Comparison of ENCODE assay signal across 8 mouse cellular contexts in the genomic region with DNA sequence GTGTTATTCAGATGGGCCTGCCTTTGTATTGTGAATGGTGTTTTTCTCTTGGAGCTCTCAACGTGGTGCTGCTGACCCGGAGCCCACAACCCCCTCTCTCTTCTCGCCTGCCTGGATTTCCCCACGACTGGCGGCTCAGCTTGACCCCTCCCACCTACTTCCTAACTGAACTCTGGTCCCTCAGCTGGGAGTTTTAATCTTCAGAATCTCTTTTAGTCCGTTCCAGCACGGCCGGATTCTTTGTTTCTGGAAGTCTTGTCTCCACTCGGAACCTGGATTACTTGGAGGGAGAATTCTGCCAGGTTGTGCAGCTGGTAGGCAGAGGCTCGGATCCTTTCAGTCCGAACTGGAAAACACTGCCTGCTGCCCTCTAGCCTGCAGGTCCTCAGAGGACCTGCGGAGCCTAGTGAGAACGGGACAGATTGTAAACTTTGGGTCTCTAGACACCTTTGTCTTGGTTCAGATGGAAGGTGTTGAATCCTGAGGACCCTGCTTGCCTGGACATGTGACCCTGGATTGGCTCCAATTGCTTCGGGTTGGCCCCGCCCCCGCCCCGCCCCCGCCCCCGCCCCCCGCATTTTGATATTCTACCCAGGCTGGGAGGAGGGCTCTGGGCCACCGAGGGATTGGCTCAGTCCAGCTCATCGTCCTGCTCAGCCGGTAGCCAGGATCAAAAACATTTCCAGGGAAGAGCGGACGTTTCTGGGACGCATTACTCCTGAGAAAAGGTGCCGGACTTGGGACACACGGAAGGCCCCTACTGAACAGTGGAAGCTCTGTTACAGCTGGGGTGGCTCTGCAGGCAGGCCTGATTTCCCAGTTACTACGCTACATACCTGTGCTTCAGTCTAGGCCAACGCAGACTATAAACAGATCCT. TPM values are rescaled to one million over a fixed set of nuclear protein-coding genes. Genes with fewer than 3 reads are reported as not detected.
DNase-seq lines count a peak whose midpoint lies in the region; ATAC-seq and TF ChIP-seq lines count a peak whose summit lies in the region.

A gene (plus strand): TSS at position 200 of the 878 bp plus-strand sequence.

- H3K4me3 ChIP-seq in layer of hippocampus, adult 2 months, result peak within 1 kb of the TSS; percentile 53
- peak within 1 kb of the TSS; percentile 38 for H3K4me3 ChIP-seq in hindbrain, postnatal 0 days (ENCODE audit: low read length)
- H3K4me3 ChIP-seq in liver, embryonic 13.5 days (replicated peaks), result peak within 1 kb of the TSS; percentile 54

- peak within 1 kb of the TSS; percentile 86 for H3K4me2 ChIP-seq in hindbrain, postnatal 0 days (ENCODE audit: low read depth, low read length)
- H3K4me2 ChIP-seq in liver, embryonic 13.5 days, result peak within 1 kb of the TSS; percentile 73

- no peak for DNase-seq in layer of hippocampus, adult 2 months (ENCODE audit: low spot score in 2 of 2)
- DNase-seq in layer of hippocampus, adult 9-11 months, result no peak
- DNase-seq in brain, adult 2 months (ENCODE audit: low read depth, low spot score), result peak; percentile 46
- peak; percentile 25 for DNase-seq in gastrocnemius, postnatal 10 days
- peak; percentile 72 for DNase-seq in hindbrain, postnatal 0 days (ENCODE audit: low spot score)
- no peak for DNase-seq in liver, embryonic 13.5 days
- DNase-seq in naive thymus-derived CD4-positive, alpha-beta T cell, adult 2 months (ENCODE audit: low read depth), result peak; percentile 35
- no peak for DNase-seq in frontal cortex, postnatal 36 days (ENCODE audit: low spot score in 2 of 2)

- no peaks in the 10 kb centered on the region for H3K36me3 ChIP-seq in hindbrain, postnatal 0 days (ENCODE audit: insufficient read depth, low read length)
- H3K36me3 ChIP-seq in liver, embryonic 13.5 days, result no peaks in the 10 kb centered on the region

- H3K27ac ChIP-seq in layer of hippocampus, adult 2 months, result peak within 1 kb of the TSS; percentile 85
- H3K27ac ChIP-seq in hindbrain, postnatal 0 days, result peak within 1 kb of the TSS; percentile 81
- no peak within 1 kb of the TSS for H3K27ac ChIP-seq in liver, embryonic 13.5 days

- H3K9ac ChIP-seq in hindbrain, postnatal 0 days (replicated peaks; ENCODE audit: low read length), result peak within 1 kb of the TSS; percentile 54
- peak within 1 kb of the TSS; percentile 56 for H3K9ac ChIP-seq in liver, embryonic 13.5 days

- WGBS in hindbrain, postnatal 0 days, result 1% methylated on average over 30 of the region's 30 CpGs
- WGBS in liver, embryonic 13.5 days (ENCODE audit: insufficient replicate concordance), result 2% methylated on average over 30 of the region's 30 CpGs

- peaks cover 6% of the 10 kb centered on the region; the same call in 1 of the 2 replicates for H3K4me1 ChIP-seq in hindbrain, postnatal 0 days (ENCODE audit: insufficient read depth, low read length)
- peaks cover 17% of the 10 kb centered on the region for H3K4me1 ChIP-seq in liver, embryonic 13.5 days (replicated peaks)

- no peaks in the 10 kb centered on the region for H3K9me3 ChIP-seq in hindbrain, postnatal 0 days (ENCODE audit: low read length)
- no peaks in the 10 kb centered on the region for H3K9me3 ChIP-seq in liver, embryonic 13.5 days (replicated peaks)

- no peak for TF ChIP-seq CTCF in layer of hippocampus, adult 2 months (conservative IDR thresholded peaks at IDR 0.05)
- TF ChIP-seq CTCF in hindbrain, postnatal 0 days (IDR thresholded peaks at IDR 0.05; ENCODE audit: low read depth), result no peak

- peak; percentile 90 for ATAC-seq in hindbrain, postnatal 0 days
- ATAC-seq in liver, embryonic 13.5 days (ENCODE audit: low read depth), result peak; percentile 71

- H3K27me3 ChIP-seq in hindbrain, postnatal 0 days (ENCODE audit: insufficient read depth, low read length), result no peaks in the 10 kb centered on the region
- H3K27me3 ChIP-seq in liver, embryonic 13.5 days, result no peaks in the 10 kb centered on the region

RNA-seq across cellular contexts. Expression of the gene that starts here (rescaled TPM):
- 1 to 10 TPM; 3.2 to 4.4 TPM for total RNA-seq in layer of hippocampus, adult 2 months (2021)
- 1 to 10 TPM; 1.7 to 2.3 TPM for total RNA-seq in gastrocnemius, postnatal 10 days (2021)
- 8.6 and 21.8 TPM in 2 replicates for total RNA-seq in hindbrain, postnatal 0 days (2014; rRNA removed)
- 10.5 and 11.5 TPM in 2 replicates for polyA plus RNA-seq in hindbrain, postnatal 0 days (2015; fragmentation: Nextera tagmentation; extraction: Ambion mirVana)
- 0.47 and 0.60 TPM in 2 replicates for polyA plus RNA-seq in liver, embryonic 13.5 days (2015; fragmentation: Nextera tagmentation; extraction: Ambion mirVana)

Comparison
In these comparisons a context has a peak if more than half of its experiments do, and no peak if none do; other contexts are left out.
1. Peak in ATAC-seq, H3K4me3 ChIP-seq, H3K9ac ChIP-seq and H3K4me2 ChIP-seq in liver, embryonic 13.5 days; RNA of the gene not detected or under 1 TPM.
2. DNase-seq: peak in brain, adult 2 months (single experiment), gastrocnemius, postnatal 10 days (single experiment), hindbrain, postnatal 0 days (single experiment) and naive thymus-derived CD4-positive, alpha-beta T cell, adult 2 months (single experiment); none in layer of hippocampus, adult 2 months (0 of 2), layer of hippocampus, adult 9-11 months (single experiment), liver, embryonic 13.5 days (single experiment) and frontal cortex, postnatal 36 days (0 of 2).
3. Peak in every context shown above with its lines, with median percentiles within 50 percentile points of each other: H3K4me3 ChIP-seq.